In the genomic region with DNA sequence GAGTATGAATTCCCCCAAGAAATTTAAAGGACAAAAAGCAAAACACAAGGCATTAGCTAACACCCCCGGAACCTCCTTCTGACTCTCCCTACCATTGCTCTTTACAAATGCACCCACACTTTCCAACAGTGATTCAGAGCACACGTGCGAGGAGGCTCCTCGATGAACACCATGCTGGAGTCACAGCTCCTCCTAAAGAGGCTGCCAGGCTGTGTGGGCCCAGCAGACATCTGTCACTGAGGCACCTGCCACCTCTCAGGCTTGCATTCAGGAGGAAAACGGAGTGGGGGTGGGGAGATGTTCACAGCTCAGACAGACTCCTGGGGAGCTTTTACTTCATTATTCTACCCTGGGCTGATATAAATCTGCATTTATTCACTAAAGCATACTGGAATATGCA, we compare ENCODE assay signal across 13 mouse cellular contexts.
DNase-seq lines count a peak whose midpoint lies in the region; ATAC-seq lines count a peak whose summit lies in the region.
"Had no signal": no experiment of that assay in that cellular context is flagged by ENCODE, and none has a peak within 500 bp of the region (broad histone marks: within the 10 kb centered on the region; RNA-seq: fewer than 3 reads in every experiment).

No protein-coding gene starts in this region.

- WGBS in hindbrain, embryonic 11.5 days: 39% methylated on average over 5 of the region's 5 CpGs
- WGBS in hindbrain, embryonic 10.5 days: 49% methylated on average over 5 of the region's 5 CpGs
- 32% methylated on average over 5 of the region's 5 CpGs for WGBS in neural tube, embryonic 14.5 days

- no peaks in the 10 kb centered on the region for H3K36me3 ChIP-seq in hindbrain, embryonic 11.5 days (ENCODE audit: control insufficient read depth, insufficient read depth, low read length)
- no peaks in the 10 kb centered on the region for H3K36me3 ChIP-seq in hindbrain, embryonic 10.5 days
- H3K36me3 ChIP-seq in neural tube, embryonic 14.5 days (ENCODE audit: control insufficient read depth, insufficient read depth, low read length): no peaks in the 10 kb centered on the region
- H3K36me3 ChIP-seq: limb, embryonic 15.5 days had no signal

- H3K4me1 ChIP-seq in hindbrain, embryonic 11.5 days (replicated peaks; ENCODE audit: control insufficient read depth, insufficient read depth, low read length): no peaks in the 10 kb centered on the region; the same call in 1 of the 2 replicates
- peaks cover 43% of the 10 kb centered on the region for H3K4me1 ChIP-seq in hindbrain, embryonic 10.5 days (replicated peaks)
- peaks cover 17% of the 10 kb centered on the region for H3K4me1 ChIP-seq in neural tube, embryonic 14.5 days (ENCODE audit: control insufficient read depth, insufficient read depth, low read length)

- H3K9me3 ChIP-seq in hindbrain, embryonic 11.5 days (ENCODE audit: control insufficient read depth, low read length): no peaks in the 10 kb centered on the region
- no peaks in the 10 kb centered on the region for H3K9me3 ChIP-seq in hindbrain, embryonic 10.5 days
- no peaks in the 10 kb centered on the region for H3K9me3 ChIP-seq in neural tube, embryonic 14.5 days (ENCODE audit: control insufficient read depth, low read length)
- H3K9me3 ChIP-seq: limb, embryonic 15.5 days had no signal

- DNase-seq in hindbrain, embryonic 11.5 days (ENCODE audit: low spot score): peak; percentile 14
- no peak for DNase-seq in hindbrain, embryonic 10.5 days (ENCODE audit: low spot score)
- peak; percentile 49 to 50 for DNase-seq in layer of hippocampus, postnatal 25 days (ENCODE audit: extremely low spot score in 1 of 2, low spot score in 1 of 2)
- no peak for DNase-seq in Muller cell, postnatal 12 days (ENCODE audit: inconsistent ontology term)
- DNase-seq: adrenal gland, postnatal 14 days; B cell, adult 2 months; kidney, adult 2 months had no signal

- no peak overlapping the region for H3K4me2 ChIP-seq in hindbrain, embryonic 11.5 days (replicated peaks; ENCODE audit: low read depth, low read length)
- H3K4me2 ChIP-seq in neural tube, embryonic 14.5 days (ENCODE audit: low read depth, low read length): no peak overlapping the region
- H3K4me2 ChIP-seq: limb, embryonic 15.5 days had no signal

- H3K27me3 ChIP-seq in hindbrain, embryonic 11.5 days (ENCODE audit: control insufficient read depth, insufficient read depth, low read length): no peaks in the 10 kb centered on the region
- H3K27me3 ChIP-seq in hindbrain, embryonic 10.5 days (ENCODE audit: insufficient read depth, poor library complexity, severe bottlenecking): no peaks in the 10 kb centered on the region; the same call in 1 of the 2 replicates
- H3K27me3 ChIP-seq in neural tube, embryonic 14.5 days (ENCODE audit: control insufficient read depth, insufficient read depth, low read length): no peaks in the 10 kb centered on the region
- H3K27me3 ChIP-seq: limb, embryonic 15.5 days had no signal

- H3K4me3 ChIP-seq in hindbrain, embryonic 11.5 days (ENCODE audit: low read depth, low read length): no peak overlapping the region
- H3K4me3 ChIP-seq in hindbrain, embryonic 10.5 days: no peak overlapping the region
- H3K4me3 ChIP-seq in neural tube, embryonic 14.5 days (ENCODE audit: low read depth, low read length): no peak overlapping the region
- H3K4me3 ChIP-seq: limb, embryonic 15.5 days had no signal

- H3K9ac ChIP-seq in hindbrain, embryonic 11.5 days (ENCODE audit: low read depth, low read length): no peak overlapping the region
- H3K9ac ChIP-seq in neural tube, embryonic 14.5 days (replicated peaks; ENCODE audit: low read depth, low read length): no peak overlapping the region
- H3K9ac ChIP-seq: limb, embryonic 15.5 days had no signal

- H3K27ac ChIP-seq in hindbrain, embryonic 11.5 days (ENCODE audit: low read depth, low read length): no peak overlapping the region
- no peak overlapping the region for H3K27ac ChIP-seq in hindbrain, embryonic 10.5 days
- H3K27ac ChIP-seq in neural tube, embryonic 14.5 days (ENCODE audit: low read depth, low read length): no peak overlapping the region
- H3K27ac ChIP-seq: limb, embryonic 15.5 days; macrophage had no signal

- no peak for ATAC-seq in hindbrain, embryonic 11.5 days (ENCODE audit: low FRiP score)
- peak; percentile 85 for ATAC-seq in frontal cortex, adult (ENCODE audit: low TSS enrichment)
- ATAC-seq in neural tube, embryonic 14.5 days (ENCODE audit: low read depth): peak; percentile 64; the same call in 1 of the 2 replicates
- ATAC-seq in erythroblast, adult 5-6 weeks (replicated peaks; ENCODE audit: low FRiP score, poor library complexity, severe bottlenecking): no peak
- ATAC-seq in inflammation-experienced regulatory T-cells, adult 6 months: no peak

Comparison
In these comparisons a context has a peak if more than half of its experiments do, and no peak if none do; other contexts are left out.
1. DNase-seq: peak in hindbrain, embryonic 11.5 days (single experiment) and layer of hippocampus, postnatal 25 days (2 of 2); none in hindbrain, embryonic 10.5 days (single experiment) and Muller cell, postnatal 12 days (single experiment).
2. ATAC-seq: peak in frontal cortex, adult (single experiment) and neural tube, embryonic 14.5 days (single experiment); none in hindbrain, embryonic 11.5 days (single experiment), erythroblast, adult 5-6 weeks (single experiment) and inflammation-experienced regulatory T-cells, adult 6 months (single experiment).